Mouse (Mus musculus): ENCODE data around the gene Cops6. TPM values are rescaled to one million over a fixed set of nuclear protein-coding genes. Genes with fewer than 3 reads are reported as not detected.

Gene Cops6
- polyA plus RNA-seq, 1 experiment from 2014 or later, result 342 TPM

- peak overlapping the region; percentile 73 for H3K4me3 ChIP-seq
- WGBS, result 2% methylated on average over 29 of the region's 29 CpGs
- no peaks in the 10 kb centered on the region for H3K9me3 ChIP-seq
- peaks cover 33% of the 10 kb centered on the region for H3K36me3 ChIP-seq
- peaks cover 6% of the 10 kb centered on the region for H3K4me1 ChIP-seq
- H3K9ac ChIP-seq, result peak overlapping the region; percentile 92
- H3K27ac ChIP-seq, result peak overlapping the region; percentile 78
- H3K4me2 ChIP-seq, result peak overlapping the region; percentile 96
- no peaks in the 10 kb centered on the region for H3K27me3 ChIP-seq
- ATAC-seq (ENCODE audit: insufficient number of reproducible peaks, insufficient read depth, low FRiP score, low TSS enrichment, low read depth), result peak; percentile 43; the same call in 1 of the 2 replicates
Measured at GRCm38 (mm10) chr5:138194755-138195345, 34.0 kb downstream of the Cops6 start.

- Histone ChIP-seq H3K4me2 (peak overlapping the region; percentile 96), H3K9me3 (no peaks in the 10 kb centered on the region), H3K36me3 (peaks cover 27% of the 10 kb centered on the region), H3K27ac (no peak overlapping the region), H3K9ac (peak overlapping the region; percentile 92), H3K27me3 (no peaks in the 10 kb centered on the region), H3K4me1 (peaks cover 6% of the 10 kb centered on the region), H3K4me3 (peak overlapping the region; percentile 73)
- WGBS, result 75% methylated on average over 7 of the region's 7 CpGs
- ATAC-seq (ENCODE audit: insufficient number of reproducible peaks, insufficient read depth, low FRiP score, low TSS enrichment, low read depth), result no peak
Measured at GRCm38 (mm10) chr5:138195463-138195862, 34.6 kb downstream of the Cops6 start.

- Histone ChIP-seq H3K4me3 (no peak overlapping the region), H3K36me3 (no peaks in the 10 kb centered on the region), H3K4me1 (peaks cover 6% of the 10 kb centered on the region), H3K9me3 (no peaks in the 10 kb centered on the region), H3K27me3 (no peaks in the 10 kb centered on the region), H3K9ac (no peak overlapping the region), H3K4me2 (no peak overlapping the region), H3K27ac (no peak overlapping the region)
- WGBS, result 0% methylated on average over 1 of the region's 1 CpGs
- ATAC-seq (ENCODE audit: insufficient number of reproducible peaks, insufficient read depth, low FRiP score, low TSS enrichment, low read depth), result no peak
Measured at GRCm38 (mm10) chr5:138199576-138199975, 38.7 kb downstream of the Cops6 start.

GRCm38 (mm10) chr5:138202086-138202485 is 41.2 kb downstream of the Cops6 start:
- WGBS, result 92% methylated on average over 3 of the region's 3 CpGs
- ATAC-seq (ENCODE audit: insufficient number of reproducible peaks, insufficient read depth, low FRiP score, low TSS enrichment, low read depth), result no peak

GRCm38 (mm10) chr5:138207253-138207652 is 46.4 kb downstream of the Cops6 start:
- no peak overlapping the region for H3K27ac ChIP-seq
- H3K4me1 ChIP-seq, result no peaks in the 10 kb centered on the region
- H3K9ac ChIP-seq, result no peak overlapping the region
- ATAC-seq (ENCODE audit: insufficient number of reproducible peaks, insufficient read depth, low FRiP score, low TSS enrichment, low read depth), result no peak
- H3K27me3 ChIP-seq, result no peaks in the 10 kb centered on the region
- H3K9me3 ChIP-seq, result peaks cover 7% of the 10 kb centered on the region; the same call in 1 of the 2 replicates
- H3K4me2 ChIP-seq, result no peak overlapping the region
- 80% methylated on average over 1 of the region's 1 CpGs for WGBS
- no peak overlapping the region for H3K4me3 ChIP-seq
- no peaks in the 10 kb centered on the region for H3K36me3 ChIP-seq

More at GRCm38 (mm10) chr5:138202086-138202485, 41.2 kb downstream of the Cops6 start:
- no peak overlapping the region for H3K9ac ChIP-seq
- no peaks in the 10 kb centered on the region for H3K27me3 ChIP-seq
- H3K4me2 ChIP-seq, result no peak overlapping the region
- H3K36me3 ChIP-seq, result no peaks in the 10 kb centered on the region
- H3K4me1 ChIP-seq, result no peaks in the 10 kb centered on the region
- no peaks in the 10 kb centered on the region for H3K9me3 ChIP-seq
- no peak overlapping the region for H3K4me3 ChIP-seq
- no peak overlapping the region for H3K27ac ChIP-seq

GRCm38 (mm10) chr5:138207873-138208272 is 47.0 kb downstream of the Cops6 start:
- no peak for ATAC-seq (ENCODE audit: insufficient number of reproducible peaks, insufficient read depth, low FRiP score, low TSS enrichment, low read depth)
- Histone ChIP-seq H3K4me1 (no peaks in the 10 kb centered on the region), H3K4me3 (no peak overlapping the region), H3K36me3 (no peaks in the 10 kb centered on the region), H3K9me3 (peaks cover 7% of the 10 kb centered on the region; the same call in 1 of the 2 replicates), H3K9ac (no peak overlapping the region), H3K4me2 (no peak overlapping the region), H3K27ac (no peak overlapping the region), H3K27me3 (no peaks in the 10 kb centered on the region)
- WGBS, result 83% methylated on average over 4 of the region's 4 CpGs

MicroRNAs encoded within 50 kb of the gene (microRNA counts, 519-probe panel; counts per million panel counts)
- microRNA mmu-miR-106b, result 4,670 counts per million, percentile 93 among the panel's probes with 10 or more counts
- 5,547 counts per million, percentile 98 among the panel's probes with 10 or more counts for microRNA mmu-miR-25
- microRNA mmu-miR-93, result 4,569 counts per million, percentile 92 among the panel's probes with 10 or more counts

Small RNA genes within 50 kb of the gene (microRNA-seq; reads per million reads assigned to microRNA genes)
- 10,901 reads per million, percentile 95 among the genes with 10 or more reads in this experiment for gene Mir106b
- gene Mir25, result 779 reads per million, percentile 75 among the genes with 10 or more reads in this experiment
- 19,685 reads per million, percentile 97 among the genes with 10 or more reads in this experiment for gene Mir93

Other genes with a start within 250 kb of the Cops6 start
- 0.34 TPM in 1 of 2 replicates, not detected in the other for gene Cyp3a13, start 239.5 kb upstream of the Cops6 start, polyA plus RNA-seq (2015; fragmentation: Nextera tagmentation; extraction: Ambion mirVana)
- gene Gjc3, start 198.0 kb upstream of the Cops6 start, polyA plus RNA-seq (2015; fragmentation: Nextera tagmentation; extraction: Ambion mirVana), result 0.46 and 0.52 TPM in 2 replicates
- 0.17 and 0.40 TPM in 2 replicates for gene Azgp1, start 179.6 kb upstream of the Cops6 start, polyA plus RNA-seq (2015; fragmentation: Nextera tagmentation; extraction: Ambion mirVana)
- gene Smok3a, start 139.8 kb upstream of the Cops6 start, polyA plus RNA-seq (2015; fragmentation: Nextera tagmentation; extraction: Ambion mirVana), result not detected in 2 replicates
- not detected in 2 replicates for gene Smok3b, start 139.6 kb upstream of the Cops6 start, polyA plus RNA-seq (2015; fragmentation: Nextera tagmentation; extraction: Ambion mirVana)
- not detected in 2 replicates for gene Smok3c, start 107.9 kb upstream of the Cops6 start, polyA plus RNA-seq (2015; fragmentation: Nextera tagmentation; extraction: Ambion mirVana)
- gene Zkscan1, start 76.0 kb upstream of the Cops6 start, polyA plus RNA-seq (2015; fragmentation: Nextera tagmentation; extraction: Ambion mirVana), result 21.6 and 23.3 TPM in 2 replicates
- gene Zscan21, start 44.2 kb upstream of the Cops6 start, polyA plus RNA-seq (2015; fragmentation: Nextera tagmentation; extraction: Ambion mirVana), result 70.7 and 71.3 TPM in 2 replicates
- 24.0 and 24.4 TPM in 2 replicates for gene Zfp113, start 5.3 kb upstream of the Cops6 start, polyA plus RNA-seq (2015; fragmentation: Nextera tagmentation; extraction: Ambion mirVana)
- gene Ap4m1, start 10.9 kb downstream of the Cops6 start, polyA plus RNA-seq (2015; fragmentation: Nextera tagmentation; extraction: Ambion mirVana), result 35.7 and 37.5 TPM in 2 replicates
- gene Mcm7, start 11.4 kb downstream of the Cops6 start, polyA plus RNA-seq (2015; fragmentation: Nextera tagmentation; extraction: Ambion mirVana), result 191 and 201 TPM in 2 replicates
- 94.2 and 101 TPM in 2 replicates for gene Taf6, start 26.4 kb downstream of the Cops6 start, polyA plus RNA-seq (2015; fragmentation: Nextera tagmentation; extraction: Ambion mirVana)
- 67.5 and 69.8 TPM in 2 replicates for gene Cnpy4, start 26.4 kb downstream of the Cops6 start, polyA plus RNA-seq (2015; fragmentation: Nextera tagmentation; extraction: Ambion mirVana)
- gene Mblac1, start 33.2 kb downstream of the Cops6 start, polyA plus RNA-seq (2015; fragmentation: Nextera tagmentation; extraction: Ambion mirVana), result 9.0 and 9.3 TPM in 2 replicates
- gene Nxpe5, start 64.8 kb downstream of the Cops6 start, polyA plus RNA-seq (2015; fragmentation: Nextera tagmentation; extraction: Ambion mirVana), result not detected in 2 replicates
- gene Lamtor4, start 94.4 kb downstream of the Cops6 start, polyA plus RNA-seq (2015; fragmentation: Nextera tagmentation; extraction: Ambion mirVana), result 61.2 and 63.5 TPM in 2 replicates
- gene BC037034, start 103.0 kb downstream of the Cops6 start, polyA plus RNA-seq (2015; fragmentation: Nextera tagmentation; extraction: Ambion mirVana), result 5.8 and 9.0 TPM in 2 replicates
- gene Gal3st4, start 111.8 kb downstream of the Cops6 start, polyA plus RNA-seq (2015; fragmentation: Nextera tagmentation; extraction: Ambion mirVana), result 3.7 and 4.2 TPM in 2 replicates
- gene Gm43720, start 118.9 kb downstream of the Cops6 start, polyA plus RNA-seq (2015; fragmentation: Nextera tagmentation; extraction: Ambion mirVana), result 0.23 and 0.24 TPM in 2 replicates
- 47.6 and 49.1 TPM in 2 replicates for gene Gpc2, start 118.9 kb downstream of the Cops6 start, polyA plus RNA-seq (2015; fragmentation: Nextera tagmentation; extraction: Ambion mirVana)
- 6.2 and 6.9 TPM in 2 replicates for gene Stag3, start 119.2 kb downstream of the Cops6 start, polyA plus RNA-seq (2015; fragmentation: Nextera tagmentation; extraction: Ambion mirVana)
- not detected in 2 replicates for gene Pvrig, start 180.9 kb downstream of the Cops6 start, polyA plus RNA-seq (2015; fragmentation: Nextera tagmentation; extraction: Ambion mirVana)

Measured in embryonic facial prominence, embryonic 13.5 days (tissue).